Mouse (Mus musculus): ENCODE measurements at regions not wholly inside any gene's neighbourhood (a gene's known extent, or its start where the extent isn't known, plus 50 kb on each side); places are given as distances from the start of the nearest gene placed in this dataset.
A peak's percentile ranks its signal among the peaks of the same experiment; 100 is the strongest.

DNA sequence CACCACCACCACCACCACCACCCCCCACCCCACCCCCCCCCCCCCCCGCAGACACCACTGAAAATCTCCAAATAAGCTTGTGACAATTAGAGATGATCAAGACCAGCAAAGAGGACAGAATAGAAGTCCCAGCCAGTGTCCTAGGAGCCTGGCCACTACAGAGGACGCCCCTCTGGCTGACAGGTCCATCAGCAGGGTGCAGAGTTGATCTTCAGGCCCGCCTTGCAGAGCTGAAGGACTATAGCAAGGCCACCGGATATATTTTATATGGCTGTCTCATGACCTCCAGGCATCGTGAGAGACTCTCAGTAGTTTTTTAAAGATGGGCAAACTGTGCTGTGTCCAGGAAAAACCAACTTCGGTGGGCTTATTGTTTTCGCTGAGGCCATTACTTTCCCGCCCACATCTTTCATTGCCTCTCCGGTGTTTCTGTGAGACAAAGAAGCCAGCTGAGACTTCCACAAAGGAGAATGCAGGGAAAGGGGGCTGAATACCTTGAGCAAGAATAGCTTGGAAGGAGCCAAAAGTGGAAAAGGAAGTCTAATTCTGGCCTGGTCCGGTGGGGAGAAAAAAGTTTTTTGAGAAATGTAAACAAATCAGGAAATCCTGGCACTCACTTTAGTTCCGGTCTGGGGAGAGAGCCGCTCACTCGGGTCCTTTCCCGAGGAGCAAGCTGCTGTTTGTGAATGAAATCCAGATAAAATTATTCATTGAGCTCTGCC is 69.7 kb upstream of the Prep start:
- no peak for TF ChIP-seq CTCF (IDR thresholded peaks at IDR 0.05; ENCODE audit: borderline replicate concordance, insufficient read depth, low read length)
- TF ChIP-seq POLR2A (IDR thresholded peaks at IDR 0.05; ENCODE audit: low read depth, low read length), result no peak
- H3K4me3 ChIP-seq (ENCODE audit: insufficient read depth, low read length), result peak overlapping the region; percentile 8; the same call in 1 of the 2 replicates
- peak overlapping the region; percentile 51 for H3K27ac ChIP-seq (ENCODE audit: insufficient read depth, low read length)

GRCm38 (mm10) chr10:44995756-44996155 is 71.2 kb upstream of the Prep start:
- no peak for TF ChIP-seq POLR2A (IDR thresholded peaks at IDR 0.05; ENCODE audit: low read depth, low read length)
- TF ChIP-seq CTCF (IDR thresholded peaks at IDR 0.05; ENCODE audit: borderline replicate concordance, insufficient read depth, low read length), result no peak
- Histone ChIP-seq H3K27ac (ENCODE audit: insufficient read depth, low read length) (no peak overlapping the region), H3K4me1 (ENCODE audit: control insufficient read depth, insufficient read depth, low read length) (0 out of 2 replicates have a peak, but pooled peaks cover 2% of the 10 kb centered on the region), H3K4me3 (ENCODE audit: insufficient read depth, low read length) (no peak overlapping the region)

More for the DNA sequence above, 69.7 kb upstream of the Prep start:
- peaks cover 5% of the 10 kb centered on the region; the same call in 1 of the 2 replicates for H3K4me1 ChIP-seq (ENCODE audit: control insufficient read depth, insufficient read depth, low read length)

DNA sequence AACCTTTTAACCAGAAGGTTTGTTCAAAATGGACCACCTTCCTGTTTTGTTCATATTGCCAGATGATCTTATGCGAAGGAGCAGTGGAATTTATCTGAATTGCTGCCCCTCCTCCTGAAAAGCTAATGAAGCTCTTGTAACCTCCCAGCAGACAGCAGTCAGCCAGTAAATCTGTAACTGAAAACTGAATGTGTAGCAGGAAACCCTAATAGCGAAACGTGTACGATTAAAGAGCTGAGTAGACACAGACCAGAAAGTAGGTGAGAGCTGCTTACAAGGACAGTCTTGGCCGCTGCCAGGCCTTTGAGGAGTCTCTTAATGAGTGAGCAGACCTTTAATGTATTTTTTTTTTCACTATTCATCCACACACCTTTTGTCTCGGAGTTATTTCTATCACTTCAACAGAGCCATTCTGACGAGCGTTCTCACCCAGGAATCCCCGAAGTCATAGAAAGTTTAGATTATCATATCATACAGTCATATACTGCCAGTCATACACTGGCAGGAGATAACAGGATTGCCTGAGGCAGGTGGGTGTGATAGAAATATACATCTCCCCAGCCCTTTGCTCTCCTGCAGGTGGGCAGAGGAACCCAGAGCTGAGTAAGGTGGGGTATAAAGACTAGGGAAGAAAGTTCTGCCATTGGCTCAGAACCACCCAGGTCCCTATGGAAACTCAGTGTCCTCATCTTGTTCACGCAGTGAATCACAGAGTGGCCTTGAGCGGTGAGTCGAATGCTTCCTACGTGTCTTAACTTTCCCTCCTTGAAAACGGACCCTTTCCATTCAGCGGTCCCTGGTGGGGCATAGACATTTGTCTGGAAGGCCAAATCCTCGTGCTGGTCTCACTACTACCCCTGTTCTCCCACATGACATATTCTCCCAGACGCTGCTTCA is 72.4 kb upstream of the Prep start:
- no peak overlapping the region for H3K27ac ChIP-seq (ENCODE audit: insufficient read depth, low read length)
- H3K4me3 ChIP-seq (ENCODE audit: insufficient read depth, low read length), result no peak overlapping the region
- 0 out of 2 replicates have a peak, but pooled peaks cover 2% of the 10 kb centered on the region for H3K4me1 ChIP-seq (ENCODE audit: control insufficient read depth, insufficient read depth, low read length)
- TF ChIP-seq POLR2A (IDR thresholded peaks at IDR 0.05; ENCODE audit: low read depth, low read length), result no peak
- TF ChIP-seq CTCF (IDR thresholded peaks at IDR 0.05; ENCODE audit: borderline replicate concordance, insufficient read depth, low read length), result no peak

GRCm38 (mm10) chr10:44993470-44994260 is 73.3 kb upstream of the Prep start:
- TF ChIP-seq CTCF (IDR thresholded peaks at IDR 0.05; ENCODE audit: borderline replicate concordance, insufficient read depth, low read length) (no peak), POLR2A (IDR thresholded peaks at IDR 0.05; ENCODE audit: low read depth, low read length) (no peak)
- no peak overlapping the region for H3K4me3 ChIP-seq (ENCODE audit: insufficient read depth, low read length)
- H3K27ac ChIP-seq (ENCODE audit: insufficient read depth, low read length), result no peak overlapping the region
- H3K4me1 ChIP-seq (ENCODE audit: control insufficient read depth, insufficient read depth, low read length), result 0 out of 2 replicates have a peak, but pooled peaks cover 2% of the 10 kb centered on the region

DNA sequence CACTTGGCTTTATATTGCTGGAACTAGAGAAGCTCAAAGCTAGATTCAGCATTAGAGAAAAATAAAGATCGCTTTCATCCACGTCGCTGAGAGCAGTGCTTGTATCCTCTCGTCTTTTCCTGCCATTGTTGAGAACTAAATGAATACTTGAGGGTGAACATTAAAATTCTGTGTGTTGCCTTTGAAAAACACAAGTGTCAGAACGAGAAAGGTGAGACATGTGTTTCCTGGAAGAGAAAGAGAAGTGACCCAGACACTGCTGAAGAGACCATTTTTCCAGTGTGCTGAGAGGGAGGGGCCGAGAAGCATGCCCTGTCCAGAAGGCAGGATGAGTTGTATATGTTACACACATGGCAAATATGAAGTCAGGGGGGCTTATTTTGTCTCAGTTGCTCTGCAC is 77.5 kb upstream of the Prep start:
- Histone ChIP-seq H3K27ac (ENCODE audit: insufficient read depth, low read length) (no peak overlapping the region), H3K4me3 (ENCODE audit: insufficient read depth, low read length) (no peak overlapping the region), H3K4me1 (ENCODE audit: control insufficient read depth, insufficient read depth, low read length) (peaks cover 3% of the 10 kb centered on the region)
- TF ChIP-seq CTCF (IDR thresholded peaks at IDR 0.05; ENCODE audit: borderline replicate concordance, insufficient read depth, low read length) (no peak), POLR2A (IDR thresholded peaks at IDR 0.05; ENCODE audit: low read depth, low read length) (no peak)

DNA sequence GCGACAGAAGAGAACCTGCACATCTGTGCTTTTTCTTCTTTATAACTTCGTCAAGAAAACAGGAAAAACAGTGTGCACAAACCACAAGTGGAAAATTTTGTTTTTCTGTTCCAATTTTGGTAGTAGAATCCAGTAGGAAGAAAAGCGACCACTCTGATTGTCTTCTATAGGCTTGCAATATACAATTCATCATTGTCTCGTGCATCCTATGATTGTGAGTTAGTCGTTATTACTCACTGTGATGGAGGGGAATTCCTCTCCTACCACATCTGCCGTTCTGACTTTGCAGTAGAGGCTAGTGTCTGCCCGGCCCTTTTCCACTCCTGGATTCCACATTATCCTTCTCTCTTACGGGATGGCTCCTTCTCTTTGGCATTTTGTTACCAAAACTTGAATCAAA is 78.2 kb upstream of the Prep start:
- no peak for TF ChIP-seq POLR2A (IDR thresholded peaks at IDR 0.05; ENCODE audit: low read depth, low read length)
- no peak for TF ChIP-seq CTCF (IDR thresholded peaks at IDR 0.05; ENCODE audit: borderline replicate concordance, insufficient read depth, low read length)
- Histone ChIP-seq H3K4me3 (ENCODE audit: insufficient read depth, low read length) (no peak overlapping the region), H3K27ac (ENCODE audit: insufficient read depth, low read length) (no peak overlapping the region; the same call in 1 of the 2 replicates), H3K4me1 (ENCODE audit: control insufficient read depth, insufficient read depth, low read length) (peaks cover 3% of the 10 kb centered on the region)

DNA sequence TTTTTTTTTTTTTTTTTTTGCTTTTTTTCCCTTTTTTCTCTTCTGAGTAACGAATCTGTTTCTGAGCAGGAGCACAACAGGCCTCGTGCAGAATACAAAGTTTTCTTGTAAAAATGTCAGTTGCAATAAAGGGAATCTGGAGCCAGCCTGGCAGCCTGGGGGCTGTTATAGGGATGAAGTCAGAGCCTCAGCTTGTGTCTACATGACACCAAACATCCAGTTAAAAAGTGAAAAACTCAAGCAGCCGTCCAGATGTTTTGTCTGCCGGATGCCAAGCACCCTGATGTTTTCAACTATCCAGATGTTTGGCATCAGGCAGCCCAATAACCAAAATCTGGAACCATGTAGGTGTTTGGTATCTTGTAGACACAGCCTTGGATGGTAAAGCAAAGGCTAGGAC is 79.4 kb upstream of the Prep start:
- Histone ChIP-seq H3K27ac (ENCODE audit: insufficient read depth, low read length) (no peak overlapping the region), H3K4me1 (ENCODE audit: control insufficient read depth, insufficient read depth, low read length) (peaks cover 3% of the 10 kb centered on the region), H3K4me3 (ENCODE audit: insufficient read depth, low read length) (no peak overlapping the region)
- TF ChIP-seq CTCF (IDR thresholded peaks at IDR 0.05; ENCODE audit: borderline replicate concordance, insufficient read depth, low read length), result no peak
- no peak for TF ChIP-seq POLR2A (IDR thresholded peaks at IDR 0.05; ENCODE audit: low read depth, low read length)

DNA sequence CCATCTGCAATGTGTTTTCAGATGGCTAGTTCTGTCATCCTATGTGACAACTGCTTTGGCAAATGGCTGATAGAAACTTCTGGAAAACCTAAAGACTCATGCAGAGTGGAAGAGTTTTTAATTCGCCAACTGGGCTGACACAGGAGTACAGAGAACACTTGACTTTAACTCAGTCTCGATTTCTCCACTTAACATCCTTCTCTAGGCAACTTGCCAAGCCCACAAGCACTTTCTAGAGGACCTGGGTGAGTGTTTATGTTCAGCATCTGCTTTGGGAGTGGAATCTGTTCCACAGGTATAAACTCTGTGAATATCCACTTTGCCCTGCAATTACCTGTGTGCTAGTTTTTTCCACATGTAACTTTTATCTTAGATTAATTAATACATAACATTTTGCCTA is 85.1 kb upstream of the Prep start:
- TF ChIP-seq POLR2A (IDR thresholded peaks at IDR 0.05; ENCODE audit: low read depth, low read length) (no peak), CTCF (IDR thresholded peaks at IDR 0.05; ENCODE audit: borderline replicate concordance, insufficient read depth, low read length) (no peak)

DNA sequence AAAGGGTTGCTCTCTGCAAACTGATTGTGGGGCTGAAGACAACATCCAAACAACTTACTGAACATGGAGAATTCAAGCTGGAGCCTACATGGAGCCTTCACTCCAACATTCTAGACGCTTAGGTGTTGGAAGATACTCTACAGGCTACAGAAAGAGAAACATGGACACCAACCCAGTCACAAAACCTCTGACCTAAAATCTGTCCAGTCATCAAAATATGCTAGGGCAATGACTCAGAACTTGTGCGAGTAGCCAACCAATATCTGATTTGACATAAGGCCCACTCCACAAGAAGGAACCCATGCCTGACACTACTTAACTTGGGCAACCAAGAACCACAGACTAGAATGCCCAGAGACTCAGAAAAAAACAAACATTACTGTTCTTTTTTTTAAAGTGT is 90.2 kb upstream of the Prep start:
- TF ChIP-seq POLR2A (IDR thresholded peaks at IDR 0.05; ENCODE audit: low read depth, low read length) (no peak), CTCF (IDR thresholded peaks at IDR 0.05; ENCODE audit: borderline replicate concordance, insufficient read depth, low read length) (no peak)
- Histone ChIP-seq H3K27ac (ENCODE audit: insufficient read depth, low read length) (no peak overlapping the region), H3K4me1 (ENCODE audit: control insufficient read depth, insufficient read depth, low read length) (no peaks in the 10 kb centered on the region), H3K4me3 (ENCODE audit: insufficient read depth, low read length) (no peak overlapping the region)

More for the DNA sequence above, 85.1 kb upstream of the Prep start:
- Histone ChIP-seq H3K4me1 (ENCODE audit: control insufficient read depth, insufficient read depth, low read length) (no peaks in the 10 kb centered on the region), H3K27ac (ENCODE audit: insufficient read depth, low read length) (no peak overlapping the region), H3K4me3 (ENCODE audit: insufficient read depth, low read length) (no peak overlapping the region)

Measured in embryonic fibroblast, embryonic 13.5 days (primary cell).